Mouse (Mus musculus): ENCODE data around the gene Hcls1. TPM values are rescaled to one million over a fixed set of nuclear protein-coding genes. Genes with fewer than 3 reads are reported as not detected.

The Hcls1 gene
- polyA plus RNA-seq, 1 experiment, result 368 TPM

GRCm38 (mm10) chr16:37009262-37009661 lies 74.5 kb downstream of the Hcls1 start:
- Histone ChIP-seq H3K4me3 (ENCODE audit: insufficient read depth, low read length) (no peak overlapping the region), H3K4me1 (ENCODE audit: control insufficient read depth, insufficient read depth, low read length) (peaks cover 8% of the 10 kb centered on the region; the same call in 1 of the 2 replicates), H3K27ac (ENCODE audit: insufficient read depth, low read depth, low read length) (no peak overlapping the region)
- TF ChIP-seq CTCF (IDR thresholded peaks at IDR 0.05; ENCODE audit: low read depth, low read length) (no peak), POLR2A (IDR thresholded peaks at IDR 0.05; ENCODE audit: borderline replicate concordance, low read depth, low read length) (no peak)

GRCm38 (mm10) chr16:37010370-37010769 lies 75.6 kb downstream of the Hcls1 start:
- no peak overlapping the region for H3K4me3 ChIP-seq (ENCODE audit: insufficient read depth, low read length)
- H3K27ac ChIP-seq (ENCODE audit: insufficient read depth, low read depth, low read length), result peak overlapping the region; percentile 7

GRCm38 (mm10) chr16:37011061-37011921 lies 76.5 kb downstream of the Hcls1 start, which contains the start of gene Polq:
Polq (plus strand) TSS chr16:37011786.
- no peak for TF ChIP-seq CTCF (IDR thresholded peaks at IDR 0.05; ENCODE audit: low read depth, low read length)
- no peak for TF ChIP-seq POLR2A (IDR thresholded peaks at IDR 0.05; ENCODE audit: borderline replicate concordance, low read depth, low read length)
- Histone ChIP-seq H3K27ac (ENCODE audit: insufficient read depth, low read depth, low read length) (peak within 1 kb of the TSS; percentile 36), H3K4me1 (ENCODE audit: control insufficient read depth, insufficient read depth, low read length) (peaks cover 8% of the 10 kb centered on the region; the same call in 1 of the 2 replicates), H3K4me3 (ENCODE audit: insufficient read depth, low read length) (peak within 1 kb of the TSS; percentile 93)

More at GRCm38 (mm10) chr16:37010370-37010769, 75.6 kb downstream of the Hcls1 start:
- TF ChIP-seq CTCF (IDR thresholded peaks at IDR 0.05; ENCODE audit: low read depth, low read length) (no peak), POLR2A (IDR thresholded peaks at IDR 0.05; ENCODE audit: borderline replicate concordance, low read depth, low read length) (no peak)
- peaks cover 8% of the 10 kb centered on the region; the same call in 1 of the 2 replicates for H3K4me1 ChIP-seq (ENCODE audit: control insufficient read depth, insufficient read depth, low read length)

- no peak overlapping the region for H3K27ac ChIP-seq (ENCODE audit: insufficient read depth, low read depth, low read length)
- TF ChIP-seq CTCF (IDR thresholded peaks at IDR 0.05; ENCODE audit: low read depth, low read length) (no peak), POLR2A (IDR thresholded peaks at IDR 0.05; ENCODE audit: borderline replicate concordance, low read depth, low read length) (no peak)
- H3K4me1 ChIP-seq (ENCODE audit: control insufficient read depth, insufficient read depth, low read length), result peaks cover 8% of the 10 kb centered on the region; the same call in 1 of the 2 replicates
- H3K4me3 ChIP-seq (ENCODE audit: insufficient read depth, low read length), result peak overlapping the region; percentile 93
Observed at GRCm38 (mm10) chr16:37011922-37012289, 77.1 kb downstream of the Hcls1 start.

DNA sequence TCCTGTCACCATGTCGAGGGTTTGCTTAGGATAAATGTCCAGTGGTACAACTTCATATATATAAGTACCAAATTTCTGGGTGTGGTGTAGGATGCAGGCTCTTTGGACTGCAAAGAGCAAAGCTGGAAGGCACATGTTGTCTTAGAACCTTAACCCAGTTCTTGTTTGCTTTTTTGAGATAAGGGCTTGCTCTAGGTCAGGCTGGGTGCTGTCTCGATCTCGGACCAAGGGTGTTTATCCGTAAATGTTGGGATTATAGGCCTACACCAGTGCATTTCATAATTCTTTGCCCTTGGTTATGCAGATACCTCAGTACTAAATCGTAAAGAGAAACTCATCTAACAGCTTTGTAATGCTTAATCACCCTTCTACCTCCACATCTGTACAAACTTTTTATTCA lies 77.6 kb downstream of the Hcls1 start:
- H3K4me3 ChIP-seq (ENCODE audit: insufficient read depth, low read length), result peak overlapping the region; percentile 93
- H3K4me1 ChIP-seq (ENCODE audit: control insufficient read depth, insufficient read depth, low read length), result peaks cover 8% of the 10 kb centered on the region; the same call in 1 of the 2 replicates
- H3K27ac ChIP-seq (ENCODE audit: insufficient read depth, low read depth, low read length), result no peak overlapping the region
- TF ChIP-seq CTCF (IDR thresholded peaks at IDR 0.05; ENCODE audit: low read depth, low read length) (no peak), POLR2A (IDR thresholded peaks at IDR 0.05; ENCODE audit: borderline replicate concordance, low read depth, low read length) (no peak)

Other genes starting within 250 kb of the Hcls1 start
- gene Ildr1, start 241.0 kb upstream of the Hcls1 start, polyA plus RNA-seq (2012; ENCODE audit: insufficient read depth, insufficient read length, missing spikeins), result not detected in 2 replicates
- gene Slc15a2, start 150.0 kb upstream of the Hcls1 start, polyA plus RNA-seq (2012; ENCODE audit: insufficient read depth, insufficient read length, missing spikeins), result 12.0 and 15.3 TPM in 2 replicates
- gene Iqcb1, start 106.6 kb upstream of the Hcls1 start, polyA plus RNA-seq (2012; ENCODE audit: insufficient read depth, insufficient read length, missing spikeins), result 6.9 and 7.6 TPM in 2 replicates
- 1.3 TPM in 1 of 2 replicates, not detected in the other for gene Eaf2, start 60.0 kb upstream of the Hcls1 start, polyA plus RNA-seq (2012; ENCODE audit: insufficient read depth, insufficient read length, missing spikeins)
- gene Golgb1, start 59.8 kb upstream of the Hcls1 start, polyA plus RNA-seq (2012; ENCODE audit: insufficient read depth, insufficient read length, missing spikeins), result 40.6 and 41.5 TPM in 2 replicates
- 0.19 TPM in 1 of 2 replicates, not detected in the other for gene Fbxo40, start 55.5 kb downstream of the Hcls1 start, polyA plus RNA-seq (2012; ENCODE audit: insufficient read depth, insufficient read length, missing spikeins)
- gene Polq, start 76.8 kb downstream of the Hcls1 start, polyA plus RNA-seq (2012; ENCODE audit: insufficient read depth, insufficient read length, missing spikeins), result 4.9 and 8.2 TPM in 2 replicates

Measured in bone marrow macrophage, adult 2 months (primary cell).